ENCODE assay signal across 9 mouse cellular contexts in genomic region chr3:107188226-107188899, GRCm38 (mm10). TPM values are rescaled to one million over a fixed set of nuclear protein-coding genes. Genes with fewer than 3 reads are reported as not detected.
DNase-seq lines count a peak whose midpoint lies in the region; ATAC-seq and TF ChIP-seq lines count a peak whose summit lies in the region.
"Had no signal": no experiment of that assay in that cellular context is flagged by ENCODE, and none has a peak within 500 bp of the region (broad histone marks: within the 10 kb centered on the region; RNA-seq: fewer than 3 reads in every experiment).

No protein-coding gene starts in this region.

- peak; percentile 13 to 54 for DNase-seq in heart, adult 18-20 months
- no peak for DNase-seq in heart, adult 11 months
- DNase-seq in c-Kit-positive CD71-negative TER-119-negative erythroid progenitor cells, embryonic 14.5 days (ENCODE audit: low read depth) = peak; percentile 9
- DNase-seq in kidney, postnatal 14 days = peak; percentile 15
- peak; percentile 67 for DNase-seq in lung, postnatal 0 days (ENCODE audit: low spot score)
- DNase-seq in right cerebral cortex, postnatal 10 days (ENCODE audit: low spot score in 2 of 2) = peak; percentile 81 to 86
- no peak for DNase-seq in ovary, postnatal 10 days (ENCODE audit: low spot score)

- H3K4me2 ChIP-seq in lung, postnatal 0 days (replicated peaks; ENCODE audit: low read depth, low read length) = no peak overlapping the region
- H3K4me2 ChIP-seq: limb, embryonic 13.5 days had no signal

- H3K4me3 ChIP-seq in lung, postnatal 0 days (ENCODE audit: low read depth, low read length) = no peak overlapping the region
- H3K4me3 ChIP-seq: limb, embryonic 13.5 days had no signal

- no peaks in the 10 kb centered on the region for H3K9me3 ChIP-seq in lung, postnatal 0 days (ENCODE audit: low read length)
- H3K9me3 ChIP-seq: limb, embryonic 13.5 days had no signal

- H3K27me3 ChIP-seq in lung, postnatal 0 days (replicated peaks; ENCODE audit: insufficient read depth, low read length) = no peaks in the 10 kb centered on the region
- H3K27me3 ChIP-seq: limb, embryonic 13.5 days had no signal

- no peaks in the 10 kb centered on the region for H3K4me1 ChIP-seq in lung, postnatal 0 days (ENCODE audit: insufficient read depth, low read depth, low read length)
- H3K4me1 ChIP-seq: limb, embryonic 13.5 days had no signal

- TF ChIP-seq CTCF in lung, postnatal 0 days (IDR thresholded peaks at IDR 0.05) = peak; percentile 77

- no peaks in the 10 kb centered on the region for H3K36me3 ChIP-seq in lung, postnatal 0 days (ENCODE audit: insufficient read depth, low read length)
- H3K36me3 ChIP-seq: limb, embryonic 13.5 days had no signal

- TF ChIP-seq EP300 in lung, postnatal 0 days (IDR thresholded peaks at IDR 0.05) = no peak

- H3K27ac ChIP-seq in lung, postnatal 0 days (ENCODE audit: low read length) = no peak overlapping the region
- H3K27ac ChIP-seq: limb, embryonic 13.5 days had no signal

- 29% methylated on average over 6 of the region's 6 CpGs for WGBS in lung, postnatal 0 days

- H3K9ac ChIP-seq in lung, postnatal 0 days (replicated peaks; ENCODE audit: low read depth) = no peak overlapping the region
- H3K9ac ChIP-seq: limb, embryonic 13.5 days had no signal

- peak; percentile 77 for ATAC-seq in frontal cortex, adult (ENCODE audit: low TSS enrichment)
- ATAC-seq in lung, postnatal 0 days = no peak

RNA-seq across cellular contexts. Expression of gene Kcna10, which starts 5.5 kb away (rescaled TPM):
- total RNA-seq in heart, adult 18-20 months (2021) = not detected
- polyA plus RNA-seq in lung, postnatal 0 days (2015; fragmentation: Nextera tagmentation; extraction: Ambion mirVana) = not detected in 2 replicates
- polyA plus RNA-seq: limb, embryonic 13.5 days had no signal

RNA-seq across cellular contexts. Expression of gene Cym, which starts 33.2 kb away (rescaled TPM):
- not detected for total RNA-seq in heart, adult 18-20 months (2021)
- polyA plus RNA-seq in lung, postnatal 0 days (2015; fragmentation: Nextera tagmentation; extraction: Ambion mirVana) = 0.36 and 0.41 TPM in 2 replicates
- polyA plus RNA-seq: limb, embryonic 13.5 days had no signal

RNA-seq across cellular contexts. Expression of gene A630076J17Rik, which starts 42.1 kb away (rescaled TPM):
- not detected for total RNA-seq in heart, adult 18-20 months (2021)
- not detected in 2 replicates for polyA plus RNA-seq in lung, postnatal 0 days (2015; fragmentation: Nextera tagmentation; extraction: Ambion mirVana)
- polyA plus RNA-seq: limb, embryonic 13.5 days had no signal

RNA-seq across cellular contexts. Expression of gene Prok1, which starts 51.1 kb away (rescaled TPM):
- under 1 TPM in 1 of 2 experiments, not detected in 1; 0.28 TPM for total RNA-seq in heart, adult 18-20 months (2021)
- 0.12 TPM in 1 of 2 replicates, not detected in the other for polyA plus RNA-seq in lung, postnatal 0 days (2015; fragmentation: Nextera tagmentation; extraction: Ambion mirVana)

Comparison
In these comparisons a context has a peak if more than half of its experiments do, and no peak if none do; other contexts are left out.
1. DNase-seq: peak in heart, adult 18-20 months (2 of 2), c-Kit-positive CD71-negative TER-119-negative erythroid progenitor cells, embryonic 14.5 days (single experiment), kidney, postnatal 14 days (single experiment), lung, postnatal 0 days (single experiment) and right cerebral cortex, postnatal 10 days (2 of 2); none in heart, adult 11 months (single experiment) and ovary, postnatal 10 days (single experiment).